Mouse (Mus musculus) cerebellum, postnatal 25 days (tissue): ENCODE results near the gene Tekt5.

Experiments used
- DNase-seq, 2 experiments: peaks; one replicate each; pipeline ENCODE4 v3.0.0; 2021; ENCODE audit warnings: mixed read lengths in 2 of 2

The Tekt5 gene

DNA sequence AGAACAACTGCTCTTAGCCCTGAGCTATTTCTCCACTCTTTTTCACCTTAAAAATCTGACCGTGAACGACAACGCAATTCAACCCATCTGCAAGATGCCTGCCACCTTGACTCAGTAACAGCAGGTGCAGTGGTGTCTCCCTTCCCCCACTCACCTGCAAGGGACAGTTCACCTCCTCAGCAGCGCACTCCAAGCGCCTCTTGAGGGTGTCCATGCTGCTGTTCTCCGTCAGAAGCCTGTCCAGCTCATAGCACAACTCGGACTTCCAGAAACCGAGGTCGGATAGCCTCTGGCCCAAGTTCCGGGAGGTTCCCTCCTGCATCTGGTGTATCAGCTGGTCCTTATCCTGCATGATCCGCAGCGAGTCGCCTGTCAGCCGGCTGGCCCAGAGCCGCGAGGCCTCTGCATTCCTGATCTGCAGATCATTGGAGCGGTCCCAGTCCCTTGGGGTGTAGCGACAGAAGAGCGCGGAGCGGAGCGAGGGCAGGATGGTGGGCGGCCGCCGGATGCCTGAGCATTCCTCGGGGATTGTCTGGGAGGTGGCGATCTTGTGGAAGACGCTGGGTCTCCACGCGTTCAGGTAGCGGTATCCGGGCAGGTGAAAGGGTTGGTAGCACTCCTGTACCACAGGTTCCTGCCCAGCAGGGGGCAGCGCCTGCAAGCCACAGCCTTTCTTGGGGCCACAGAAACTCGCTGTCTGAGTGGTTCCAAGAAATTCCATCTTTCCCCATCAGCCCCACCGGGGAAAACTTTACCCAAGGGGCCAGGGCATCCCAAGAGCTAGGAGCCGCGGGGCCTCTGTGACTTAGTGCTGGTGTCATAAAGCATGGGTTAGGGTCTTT is at the start of gene Tekt5:
Gene Tekt5 (minus strand): TSS at position 792 of the 842 bp plus-strand sequence.
- peak; percentile 68 to 80 for DNase-seq

- DNase-seq: no peak
These were observed 48.4 kb upstream of the Tekt5 start for GRCm38 (mm10) chr16:10443723-10444122.

GRCm38 (mm10) chr16:10441761-10442160 is 46.5 kb upstream of the Tekt5 start:
- no peak for DNase-seq

- DNase-seq: no peak
These were observed 46.0 kb upstream of the Tekt5 start for GRCm38 (mm10) chr16:10441328-10441727.

DNA sequence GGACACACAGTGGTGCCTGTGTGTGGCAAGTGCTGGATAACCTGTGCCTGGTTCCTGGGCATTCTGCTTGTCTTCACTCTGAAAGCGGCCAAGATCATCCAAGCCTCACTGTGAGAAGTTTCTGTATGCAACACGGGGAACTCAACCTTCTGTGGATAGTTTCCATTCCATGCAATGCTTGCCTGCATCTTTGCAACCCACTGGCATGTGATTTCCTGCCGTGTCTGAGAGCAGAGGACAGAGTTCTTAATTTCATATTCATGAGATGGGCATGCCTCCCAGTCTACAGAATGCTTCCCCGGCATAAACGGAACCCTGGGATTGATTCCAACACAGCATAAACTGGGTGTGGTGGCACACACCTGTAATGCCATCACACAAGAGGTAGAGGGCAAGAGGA is 42.8 kb upstream of the Tekt5 start:
- DNase-seq: no peak

DNA sequence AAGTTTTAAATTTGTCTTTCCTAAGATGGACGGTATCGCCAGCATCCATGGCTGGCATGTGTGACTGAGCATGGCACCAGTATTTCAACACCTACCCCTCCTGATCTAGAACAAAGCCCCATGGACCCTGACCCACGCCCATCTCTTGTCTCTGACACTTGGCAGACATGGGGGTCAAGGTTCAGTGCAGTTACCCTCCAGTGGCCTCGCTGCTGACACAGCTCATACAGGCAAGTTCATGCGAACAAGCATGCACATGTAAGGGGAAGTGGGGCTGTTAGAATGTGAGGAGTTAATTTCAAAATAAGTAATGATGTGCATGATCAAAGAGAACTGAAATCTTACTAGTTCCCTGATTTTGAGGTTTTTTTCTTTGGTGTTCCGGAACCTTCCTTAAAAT is 40.9 kb upstream of the Tekt5 start:
- DNase-seq: no peak

DNA sequence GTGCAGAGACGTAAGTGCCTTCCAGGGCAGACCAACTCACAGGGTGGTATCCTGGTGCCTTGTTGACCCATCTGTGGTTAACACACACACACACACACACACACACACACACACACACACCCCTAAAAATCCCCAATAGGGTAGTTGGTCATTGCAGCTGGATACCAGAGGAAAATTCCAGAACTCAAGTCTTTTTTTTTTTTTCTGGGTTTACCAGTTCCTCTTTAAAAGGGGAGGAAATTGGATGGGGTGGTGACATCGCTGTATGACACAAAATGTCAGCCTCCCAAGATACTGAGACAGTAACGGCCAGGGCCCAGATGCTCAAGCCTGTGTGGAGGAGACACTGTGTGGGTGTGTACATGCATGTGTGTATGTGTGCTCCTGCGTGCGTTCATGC is 38.1 kb upstream of the Tekt5 start:
- no peak for DNase-seq

DNA sequence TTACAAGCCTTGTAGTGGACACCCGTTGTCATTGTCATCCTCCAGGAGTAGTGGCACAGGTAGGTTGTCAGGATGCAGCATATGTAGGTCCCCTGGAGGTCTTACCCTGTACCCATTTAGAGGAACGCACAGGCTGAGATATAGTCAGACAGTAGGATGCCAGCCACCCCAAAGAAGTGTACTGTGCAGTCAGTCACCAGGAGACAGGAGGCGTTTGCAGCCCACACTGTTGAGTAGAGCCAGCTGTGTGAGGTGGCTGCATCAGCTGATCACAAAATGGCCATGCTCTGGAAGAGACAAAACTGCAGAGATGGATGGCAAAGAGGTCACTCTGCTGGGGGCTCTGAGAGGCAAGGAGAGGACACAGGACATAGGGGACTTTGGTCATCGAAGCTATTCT is 37.1 kb upstream of the Tekt5 start:
- no peak for DNase-seq

DNA sequence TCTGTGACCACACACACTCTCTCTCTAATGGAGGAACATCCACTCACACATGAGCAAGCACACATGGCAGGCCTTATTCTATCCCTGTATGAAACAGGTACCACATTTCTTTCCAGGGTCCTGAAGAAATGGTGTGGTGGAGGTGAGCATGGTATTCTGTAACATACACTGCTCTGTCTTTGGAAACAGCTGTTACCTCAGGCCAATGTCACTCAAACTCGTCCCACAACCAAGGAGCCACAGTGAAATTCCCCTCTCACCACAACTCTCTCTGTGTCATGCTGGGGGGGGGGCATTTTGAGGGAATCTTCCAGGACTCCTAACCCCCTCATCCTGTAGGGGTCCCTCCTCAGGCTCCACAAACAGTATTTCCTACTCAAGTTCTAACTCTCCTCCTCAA is 36.6 kb upstream of the Tekt5 start:
- no peak for DNase-seq

GRCm38 (mm10) chr16:10420447-10421054 is 25.3 kb upstream of the Tekt5 start:
- no peak for DNase-seq

- DNase-seq: no peak
These were observed 22.5 kb upstream of the Tekt5 start for GRCm38 (mm10) chr16:10417723-10418259.

GRCm38 (mm10) chr16:10416866-10417265 is 21.6 kb upstream of the Tekt5 start:
- DNase-seq: peak in 1 of 2 experiments; percentile 34

DNA sequence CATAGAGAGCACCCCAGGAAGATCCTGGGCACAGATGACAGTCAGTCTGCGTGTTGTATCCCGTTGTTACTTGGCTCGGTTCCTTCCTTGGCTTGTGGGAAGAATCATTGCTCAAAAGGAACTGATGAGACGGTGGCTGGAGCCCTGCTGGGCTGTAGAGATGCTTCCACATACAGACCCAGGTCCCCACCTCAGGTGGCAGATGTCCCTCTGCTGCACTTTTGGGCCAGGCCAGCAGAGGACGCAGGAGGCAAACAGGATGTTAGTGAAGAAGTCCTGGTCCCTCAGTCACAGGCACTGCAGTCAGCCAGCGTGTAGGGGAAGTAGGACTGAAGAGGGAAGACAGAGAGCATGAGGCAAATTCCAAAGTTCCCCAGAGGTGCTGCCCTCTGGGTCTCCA is 20.7 kb upstream of the Tekt5 start:
- peak; percentile 88 to 90 for DNase-seq

GRCm38 (mm10) chr16:10411764-10412746 is 16.8 kb upstream of the Tekt5 start, which contains the start of gene Nubp1:
Gene Nubp1, plus strand, starts transcription at chr16:10411948.
- peak; percentile 97 to 98 for DNase-seq

DNA sequence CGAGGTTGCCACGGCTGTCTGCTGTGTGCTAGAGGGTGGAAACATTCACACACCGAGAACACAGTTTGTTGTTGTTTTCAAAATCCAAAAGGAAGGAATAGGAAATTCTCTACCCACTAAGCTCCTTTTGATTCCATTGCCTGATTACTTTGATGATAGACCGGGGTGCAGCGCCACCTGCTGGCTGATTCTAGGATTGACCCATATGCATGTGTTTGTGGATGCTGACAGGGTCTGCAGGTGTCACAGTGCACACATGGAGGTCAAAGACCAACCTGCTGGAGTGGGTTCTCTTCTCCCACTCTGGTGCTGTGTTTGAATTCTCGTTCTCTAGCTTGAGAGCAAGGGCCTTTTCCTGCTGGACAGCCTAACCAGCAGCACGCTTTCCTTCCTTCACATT is 3.9 kb upstream of the Tekt5 start:
- peak; percentile 89 to 91 for DNase-seq

GRCm38 (mm10) chr16:10398755-10399154 is 3.5 kb upstream of the Tekt5 start:
- no peak for DNase-seq

GRCm38 (mm10) chr16:10392587-10392986 is 2.7 kb downstream of the Tekt5 start:
- no peak for DNase-seq

- no peak for DNase-seq
These were observed 6.5 kb downstream of the Tekt5 start for GRCm38 (mm10) chr16:10388634-10389365.

DNA sequence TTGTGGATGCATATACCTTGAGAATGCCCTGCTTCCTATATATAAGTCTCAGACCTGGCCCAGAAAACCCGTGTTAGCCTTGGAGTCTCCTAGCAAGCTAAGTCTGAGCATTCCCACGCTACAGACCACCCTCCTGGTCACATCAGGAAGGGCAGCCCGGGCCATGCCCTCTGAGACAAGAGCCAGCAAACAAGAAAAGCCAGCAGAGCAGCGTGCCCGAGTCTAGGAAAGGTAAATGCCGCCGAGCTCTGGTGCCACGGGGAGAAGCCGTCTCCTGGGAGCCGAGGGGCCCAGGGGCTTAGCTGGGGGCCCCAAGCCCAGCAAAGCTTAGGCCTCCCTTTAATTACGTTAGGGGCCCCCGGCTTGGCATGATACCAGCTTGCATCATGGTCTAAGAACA is 10.0 kb downstream of the Tekt5 start:
- DNase-seq: no peak

DNA sequence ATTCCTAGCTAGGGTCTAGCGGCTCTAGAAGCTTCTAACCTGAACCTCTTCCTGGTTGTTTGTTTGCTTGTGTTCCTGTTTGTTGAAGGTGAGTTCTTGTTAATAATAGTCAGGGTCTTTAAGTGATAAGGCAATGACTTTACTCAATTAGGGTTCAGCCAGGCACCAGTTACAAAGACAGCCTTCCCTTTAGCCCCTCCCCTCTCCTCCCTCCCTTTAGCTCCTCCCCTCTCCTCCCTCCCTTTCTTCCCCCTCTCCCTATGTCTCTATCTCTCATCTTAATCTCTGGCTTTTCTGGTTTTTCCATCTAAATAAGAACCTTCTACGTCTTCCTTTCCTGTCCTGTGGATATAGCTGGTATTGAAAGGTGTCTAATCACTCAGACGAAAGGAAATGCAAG is 10.7 kb downstream of the Tekt5 start:
- no peak for DNase-seq

- DNase-seq: peak in 1 of 2 experiments; percentile 10
These were observed 11.2 kb downstream of the Tekt5 start for GRCm38 (mm10) chr16:10384060-10384497.

- DNase-seq: no peak
These were observed 15.8 kb downstream of the Tekt5 start for GRCm38 (mm10) chr16:10379531-10379930.
